Mouse (Mus musculus) naive thymus-derived CD4-positive, alpha-beta T cell, adult 2 months (primary cell): ENCODE data around the gene Zcchc14.
"Not testable (repeated sequence)": the region's sequence is repeated elsewhere in the genome, so short reads cannot be mapped to it uniquely, and the experiment has no call there.

Experiments
- DNase-seq: peaks from one replicate; pipeline ENCODE4 v3.0.0-alpha.2; 2011; ENCODE audit warnings: low read depth

The Zcchc14 gene

GRCm38 (mm10) chr8:121652774-121653323, at the start of gene Zcchc14:
TSS of gene Zcchc14 (minus strand) at chr8:121652901.
- DNase-seq: no peak

GRCm38 (mm10) chr8:121699936-121700335, 47.2 kb upstream of the Zcchc14 start:
- no peak for DNase-seq

- no peak for DNase-seq
These were observed 46.0 kb upstream of the Zcchc14 start for GRCm38 (mm10) chr8:121698615-121699101.

GRCm38 (mm10) chr8:121697735-121698614, 45.3 kb upstream of the Zcchc14 start:
- DNase-seq: no peak

DNA sequence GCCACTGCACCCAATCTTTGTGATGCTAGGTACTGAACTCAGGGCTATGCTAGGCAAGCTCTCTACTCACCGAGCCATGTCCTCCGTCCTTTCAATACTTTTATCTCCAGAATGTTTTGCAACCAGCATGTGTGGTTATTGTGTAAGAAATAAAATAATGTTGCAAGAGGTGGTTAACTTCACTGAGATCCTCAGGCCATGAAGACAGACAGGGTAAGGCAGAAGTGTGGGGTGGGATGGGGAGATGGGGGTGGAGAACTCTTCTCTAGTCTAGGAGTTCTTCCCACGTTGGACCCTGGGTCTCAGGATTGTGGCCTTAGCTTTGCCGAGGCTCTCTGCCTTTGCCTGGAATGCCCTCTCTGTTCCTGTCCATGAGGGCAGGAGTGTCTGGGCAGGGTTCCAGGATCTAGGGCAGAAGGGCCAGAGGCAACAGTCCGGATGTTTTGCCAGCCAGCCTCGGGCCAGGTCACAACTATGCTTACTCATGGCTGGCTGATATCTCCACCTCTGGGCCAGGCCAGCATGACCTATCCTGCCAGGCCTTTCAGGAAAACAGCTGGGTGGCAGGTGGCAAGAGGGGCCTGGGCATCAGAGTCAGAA, 43.0 kb upstream of the Zcchc14 start:
- DNase-seq: no peak

DNA sequence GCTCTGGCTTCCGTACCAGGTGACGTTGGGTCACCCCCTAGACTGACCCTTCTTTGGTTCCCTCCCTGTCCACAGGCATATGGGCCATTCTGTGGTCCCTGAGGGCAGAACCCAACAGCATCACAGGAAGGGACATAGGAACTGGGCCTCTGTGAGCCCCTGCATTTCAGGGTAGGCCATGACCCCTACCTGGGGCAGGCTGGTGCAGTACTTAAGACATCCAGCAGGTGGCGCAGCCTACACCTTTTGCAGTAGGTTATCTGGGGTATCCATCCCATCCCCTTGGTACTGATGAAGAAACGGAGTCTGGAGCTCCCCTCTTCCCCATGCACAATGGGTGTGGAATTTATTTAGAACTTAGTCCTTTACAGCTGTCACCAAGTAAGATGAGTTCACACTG, 41.8 kb upstream of the Zcchc14 start:
- DNase-seq: peak; percentile 63

DNA sequence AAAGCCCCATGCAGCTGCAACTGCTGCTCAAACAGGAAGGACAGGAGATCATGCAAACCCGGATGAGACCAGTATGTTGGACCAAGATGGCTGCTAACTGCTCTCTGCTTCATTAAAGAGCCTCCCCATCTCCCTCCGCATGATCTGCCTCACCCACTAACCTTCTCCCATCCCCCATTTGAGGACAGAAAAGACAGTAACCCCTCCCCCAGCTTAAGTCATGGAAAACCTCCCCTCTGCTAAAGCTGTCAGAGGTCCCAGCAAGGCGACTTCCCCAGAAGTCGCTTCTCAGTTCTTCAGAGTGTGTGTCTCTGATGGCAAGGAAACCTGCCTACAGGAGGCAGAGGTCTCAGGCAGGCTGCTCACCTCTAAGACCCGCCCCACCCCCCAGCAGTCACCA, 35.8 kb upstream of the Zcchc14 start:
- no peak for DNase-seq

- DNase-seq: no peak
These were observed 34.9 kb upstream of the Zcchc14 start for GRCm38 (mm10) chr8:121687455-121688161.

- peak; percentile 29 for DNase-seq
These were observed 32.7 kb upstream of the Zcchc14 start for GRCm38 (mm10) chr8:121685419-121685818.

DNA sequence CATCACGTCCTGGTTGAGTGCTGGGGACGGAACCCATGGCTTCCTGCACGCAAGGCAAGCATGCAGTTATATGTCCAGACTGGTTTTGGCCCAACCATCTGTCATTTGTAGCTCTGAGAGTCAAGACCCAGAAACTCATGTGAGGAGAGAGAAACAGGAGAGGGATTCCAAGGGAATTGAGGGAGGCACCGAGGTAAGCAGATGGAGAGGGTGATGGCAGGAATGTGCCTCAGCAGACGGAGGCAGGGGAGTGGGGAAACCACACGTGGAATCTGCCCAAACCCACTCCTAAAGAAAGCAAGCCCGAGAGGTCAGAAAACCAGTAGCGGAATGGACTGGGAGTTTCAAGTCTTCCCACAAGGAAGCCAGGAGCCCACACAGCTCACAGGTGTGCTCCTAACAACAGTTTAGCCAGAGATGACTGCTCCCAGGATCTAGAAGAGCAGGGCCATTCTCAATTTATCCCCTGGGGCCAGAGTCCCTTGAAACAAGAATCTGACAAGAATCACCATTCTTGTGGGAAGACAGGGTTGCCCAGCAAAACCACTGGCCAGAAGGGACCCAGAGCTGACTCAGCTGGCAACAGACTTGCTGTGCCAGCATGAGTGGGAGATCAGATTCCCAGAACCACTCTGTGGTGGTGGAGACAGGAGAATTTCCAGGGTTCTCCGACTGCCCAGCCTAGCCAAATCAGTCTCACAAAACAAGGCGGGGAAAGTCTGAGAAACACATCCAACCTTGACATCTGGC, 30.6 kb upstream of the Zcchc14 start:
- DNase-seq: no peak

- no peak for DNase-seq
These were observed 28.8 kb upstream of the Zcchc14 start for GRCm38 (mm10) chr8:121681457-121681856.

DNA sequence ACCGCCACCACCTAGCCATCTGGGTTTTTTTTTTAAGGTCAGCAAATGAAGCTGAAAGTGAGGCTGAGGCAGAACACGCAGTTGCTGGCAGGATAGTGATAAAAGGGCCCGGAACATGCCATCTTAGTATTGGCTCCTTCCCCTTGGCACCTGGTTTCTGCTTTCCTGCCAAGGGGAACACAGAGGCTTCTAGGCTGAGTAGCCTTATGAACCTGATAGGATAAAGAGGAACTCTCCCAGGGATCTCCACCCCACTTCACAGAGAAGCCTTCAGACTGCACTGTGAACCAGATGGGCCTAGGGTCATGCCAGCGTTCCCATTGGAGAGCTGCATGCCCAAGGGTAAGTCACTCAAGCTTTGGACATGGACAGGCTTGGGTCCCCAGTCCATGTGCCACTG, 28.2 kb upstream of the Zcchc14 start:
- DNase-seq: no peak

DNA sequence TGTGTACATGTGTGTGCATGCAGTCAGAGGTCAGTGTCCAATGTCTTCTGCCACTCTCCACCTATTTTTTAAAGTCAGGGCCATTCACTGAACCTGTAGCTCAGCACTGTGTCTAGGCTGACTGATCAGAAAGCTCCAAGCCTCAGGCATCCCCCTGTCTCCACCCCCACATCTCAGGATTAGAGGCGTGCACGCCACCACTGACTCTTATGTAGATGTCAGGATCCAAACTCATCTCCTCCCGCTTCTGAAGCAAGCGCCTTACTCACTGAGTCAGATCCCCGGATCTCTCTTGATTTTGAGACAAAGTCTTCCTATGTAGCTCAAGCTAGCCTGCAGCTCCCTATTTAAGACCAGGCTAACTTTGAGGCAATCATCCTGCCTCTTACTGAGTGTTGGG, 26.0 kb upstream of the Zcchc14 start:
- DNase-seq: no peak

GRCm38 (mm10) chr8:121675701-121676100, 23.0 kb upstream of the Zcchc14 start:
- DNase-seq: no peak

DNA sequence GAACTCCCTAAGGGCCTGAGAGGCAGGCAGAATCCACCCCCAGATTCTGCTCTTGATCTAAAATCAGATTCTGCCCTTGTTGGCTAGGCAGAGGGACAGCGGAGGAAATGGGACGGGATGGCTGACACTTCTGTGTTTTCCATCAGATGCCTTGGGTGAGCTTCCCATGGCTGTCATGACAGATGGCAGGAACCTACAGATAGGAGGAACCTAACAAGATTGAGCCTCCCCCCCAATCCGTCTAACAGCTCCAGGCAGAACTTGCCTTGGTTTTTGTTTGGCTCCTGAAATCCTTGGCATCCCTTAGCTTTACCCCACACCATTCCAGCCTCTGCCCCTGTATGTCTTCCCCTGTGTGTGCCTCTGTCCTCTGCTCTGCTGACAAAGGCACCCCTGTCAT, 22.5 kb upstream of the Zcchc14 start:
- DNase-seq: no peak

DNA sequence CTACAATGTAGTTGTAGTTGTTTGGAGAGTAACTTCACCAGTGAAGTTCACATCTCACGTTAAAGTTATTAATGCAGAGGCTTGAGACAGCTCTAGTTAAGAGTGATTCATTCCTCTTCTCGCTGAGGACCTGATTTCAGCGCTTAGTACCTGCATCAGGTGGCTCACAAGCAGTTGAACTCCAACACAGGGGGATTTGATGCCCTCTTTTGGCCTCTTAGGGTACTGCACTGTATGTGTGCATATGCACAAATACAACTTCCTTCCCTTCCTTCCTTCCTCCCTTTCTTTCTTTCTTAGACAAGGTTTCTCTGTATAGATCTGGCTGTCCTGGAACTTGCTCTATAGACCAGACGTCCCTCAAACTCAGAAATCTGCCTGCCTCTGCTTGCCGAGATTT, 21.8 kb upstream of the Zcchc14 start:
- no peak for DNase-seq

GRCm38 (mm10) chr8:121673917-121674316, 21.2 kb upstream of the Zcchc14 start:
- no peak for DNase-seq

DNA sequence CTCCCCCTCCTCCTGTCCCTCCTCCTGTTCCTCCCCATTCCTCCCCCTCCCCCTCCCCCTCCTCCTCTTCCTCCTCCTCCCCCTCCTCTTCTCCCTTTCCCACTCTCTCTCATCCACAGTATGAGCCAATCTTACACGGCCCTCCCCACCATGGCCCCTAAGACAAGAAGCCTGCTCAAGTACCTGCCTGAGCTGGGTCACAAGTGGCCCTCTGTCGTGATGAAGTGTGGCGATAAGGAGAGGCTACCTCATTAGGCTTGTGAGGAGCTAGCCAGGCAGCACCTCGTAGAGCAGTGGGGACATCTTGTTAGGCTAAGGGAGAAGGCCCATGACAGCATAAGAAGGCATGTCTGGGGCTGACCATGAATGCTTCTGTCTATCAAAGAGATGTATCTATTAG, 20.5 kb upstream of the Zcchc14 start:
- no peak for DNase-seq

DNA sequence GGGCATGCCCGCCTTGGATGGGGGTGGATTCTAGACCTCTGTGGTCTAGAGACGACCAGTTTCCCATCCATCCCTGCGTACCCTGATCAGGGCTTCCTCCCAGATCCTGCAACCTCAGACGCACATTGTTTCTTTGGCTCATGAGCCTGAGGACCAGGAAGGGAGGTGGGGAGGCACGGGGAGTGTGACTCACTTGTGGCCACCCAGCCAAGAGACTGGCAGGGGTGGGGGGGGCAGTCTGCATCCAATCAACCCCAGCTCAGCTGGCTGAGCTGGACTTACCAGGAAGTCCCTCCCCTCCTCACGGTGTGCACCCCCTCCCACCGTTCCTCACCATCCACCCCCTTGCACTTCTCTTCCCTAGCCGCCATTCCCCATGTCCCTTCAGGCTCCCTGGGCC, 16.5 kb upstream of the Zcchc14 start:
- DNase-seq: no peak

GRCm38 (mm10) chr8:121668553-121668952, 15.9 kb upstream of the Zcchc14 start:
- DNase-seq: no peak

- DNase-seq: not testable (repeated sequence)
These were observed 15.3 kb upstream of the Zcchc14 start for GRCm38 (mm10) chr8:121667936-121668500.
